Mouse (Mus musculus): ENCODE measurements around the gene Ndufc2. TPM values are rescaled to one million over a fixed set of nuclear protein-coding genes. Genes with fewer than 3 reads are reported as not detected.
A peak's percentile ranks its signal among the peaks of the same experiment; 100 is the strongest.

Gene Ndufc2
- polyA plus RNA-seq, 1 experiment, result 89.7 TPM

- H3K4me3 ChIP-seq (ENCODE audit: low read depth, low read length), result no peak overlapping the region
- TF ChIP-seq CTCF (IDR thresholded peaks at IDR 0.05; ENCODE audit: extremely low read depth, insufficient read length, insufficient replicate concordance, low read depth, low read length) (no peak), POLR2A (IDR thresholded peaks at IDR 0.05; ENCODE audit: low read depth, low read length) (no peak)
- WGBS, result 69% methylated on average over 5 of the region's 5 CpGs
- peak overlapping the region; percentile 21; the same call in 1 of the 2 replicates for H3K27ac ChIP-seq (ENCODE audit: insufficient read depth, low read depth, low read length)
- no peaks in the 10 kb centered on the region for H3K27me3 ChIP-seq (ENCODE audit: control insufficient read depth, insufficient read depth, low read length)
- H3K4me1 ChIP-seq (ENCODE audit: control insufficient read depth, insufficient read depth, insufficient read length, low read length), result peaks cover 4% of the 10 kb centered on the region; the same call in 1 of the 2 replicates
- H3K36me3 ChIP-seq (ENCODE audit: control insufficient read depth, insufficient read depth, low read length), result no peaks in the 10 kb centered on the region
Measured at GRCm38 (mm10) chr7:97356875-97357276, 42.9 kb upstream of the Ndufc2 start.

- no peaks in the 10 kb centered on the region for H3K36me3 ChIP-seq (ENCODE audit: control insufficient read depth, insufficient read depth, low read length)
- 65% methylated on average over 3 of the region's 3 CpGs for WGBS
- TF ChIP-seq POLR2A (IDR thresholded peaks at IDR 0.05; ENCODE audit: low read depth, low read length) (no peak), CTCF (IDR thresholded peaks at IDR 0.05; ENCODE audit: extremely low read depth, insufficient read length, insufficient replicate concordance, low read depth, low read length) (no peak)
- no peaks in the 10 kb centered on the region for H3K27me3 ChIP-seq (ENCODE audit: control insufficient read depth, insufficient read depth, low read length)
- no peak overlapping the region for H3K27ac ChIP-seq (ENCODE audit: insufficient read depth, low read depth, low read length)
- no peak overlapping the region for H3K4me3 ChIP-seq (ENCODE audit: low read depth, low read length)
- H3K4me1 ChIP-seq (ENCODE audit: control insufficient read depth, insufficient read depth, insufficient read length, low read length), result peaks cover 4% of the 10 kb centered on the region; the same call in 1 of the 2 replicates
Measured at GRCm38 (mm10) chr7:97357840-97358239, 42.0 kb upstream of the Ndufc2 start.

- peaks cover 4% of the 10 kb centered on the region; the same call in 1 of the 2 replicates for H3K4me1 ChIP-seq (ENCODE audit: control insufficient read depth, insufficient read depth, insufficient read length, low read length)
- WGBS, result 86% methylated on average over 4 of the region's 4 CpGs
- no peaks in the 10 kb centered on the region for H3K27me3 ChIP-seq (ENCODE audit: control insufficient read depth, insufficient read depth, low read length)
- TF ChIP-seq POLR2A (IDR thresholded peaks at IDR 0.05; ENCODE audit: low read depth, low read length), result no peak
- TF ChIP-seq CTCF (IDR thresholded peaks at IDR 0.05; ENCODE audit: extremely low read depth, insufficient read length, insufficient replicate concordance, low read depth, low read length), result no peak
- H3K4me3 ChIP-seq (ENCODE audit: low read depth, low read length), result no peak overlapping the region
- H3K27ac ChIP-seq (ENCODE audit: insufficient read depth, low read depth, low read length), result no peak overlapping the region
- H3K36me3 ChIP-seq (ENCODE audit: control insufficient read depth, insufficient read depth, low read length), result no peaks in the 10 kb centered on the region
Measured at GRCm38 (mm10) chr7:97358347-97358746, 41.5 kb upstream of the Ndufc2 start.

GRCm38 (mm10) chr7:97360166-97360565 is 39.6 kb upstream of the Ndufc2 start:
- H3K36me3 ChIP-seq (ENCODE audit: control insufficient read depth, insufficient read depth, low read length), result no peaks in the 10 kb centered on the region
- 70% methylated on average over 5 of the region's 5 CpGs for WGBS
- no peak for TF ChIP-seq CTCF (IDR thresholded peaks at IDR 0.05; ENCODE audit: extremely low read depth, insufficient read length, insufficient replicate concordance, low read depth, low read length)
- no peak for TF ChIP-seq POLR2A (IDR thresholded peaks at IDR 0.05; ENCODE audit: low read depth, low read length)
- peaks cover 4% of the 10 kb centered on the region; the same call in 1 of the 2 replicates for H3K4me1 ChIP-seq (ENCODE audit: control insufficient read depth, insufficient read depth, insufficient read length, low read length)
- no peaks in the 10 kb centered on the region for H3K27me3 ChIP-seq (ENCODE audit: control insufficient read depth, insufficient read depth, low read length)
- H3K4me3 ChIP-seq (ENCODE audit: low read depth, low read length), result no peak overlapping the region
- H3K27ac ChIP-seq (ENCODE audit: insufficient read depth, low read depth, low read length), result no peak overlapping the region

- H3K27ac ChIP-seq (ENCODE audit: insufficient read depth, low read depth, low read length), result no peak overlapping the region
- no peaks in the 10 kb centered on the region for H3K27me3 ChIP-seq (ENCODE audit: control insufficient read depth, insufficient read depth, low read length)
- no peaks in the 10 kb centered on the region for H3K36me3 ChIP-seq (ENCODE audit: control insufficient read depth, insufficient read depth, low read length)
- TF ChIP-seq POLR2A (IDR thresholded peaks at IDR 0.05; ENCODE audit: low read depth, low read length) (no peak), CTCF (IDR thresholded peaks at IDR 0.05; ENCODE audit: extremely low read depth, insufficient read length, insufficient replicate concordance, low read depth, low read length) (no peak)
- WGBS, result 64% methylated on average over 3 of the region's 3 CpGs
- no peaks in the 10 kb centered on the region for H3K4me1 ChIP-seq (ENCODE audit: control insufficient read depth, insufficient read depth, insufficient read length, low read length)
- no peak overlapping the region for H3K4me3 ChIP-seq (ENCODE audit: low read depth, low read length)
Measured at GRCm38 (mm10) chr7:97360955-97361354, 38.8 kb upstream of the Ndufc2 start.

- no peak overlapping the region for H3K4me3 ChIP-seq (ENCODE audit: low read depth, low read length)
- H3K27ac ChIP-seq (ENCODE audit: insufficient read depth, low read depth, low read length), result no peak overlapping the region
- H3K4me1 ChIP-seq (ENCODE audit: control insufficient read depth, insufficient read depth, insufficient read length, low read length), result no peaks in the 10 kb centered on the region
- 35% methylated on average over 4 of the region's 4 CpGs for WGBS
- TF ChIP-seq POLR2A (IDR thresholded peaks at IDR 0.05; ENCODE audit: low read depth, low read length) (no peak), CTCF (IDR thresholded peaks at IDR 0.05; ENCODE audit: extremely low read depth, insufficient read length, insufficient replicate concordance, low read depth, low read length) (peak; percentile 87; the same call in 1 of the 2 replicates)
- no peaks in the 10 kb centered on the region for H3K36me3 ChIP-seq (ENCODE audit: control insufficient read depth, insufficient read depth, low read length)
- H3K27me3 ChIP-seq (ENCODE audit: control insufficient read depth, insufficient read depth, low read length), result no peaks in the 10 kb centered on the region
Measured at GRCm38 (mm10) chr7:97361467-97361866, 38.3 kb upstream of the Ndufc2 start.

GRCm38 (mm10) chr7:97365887-97366286 is 33.9 kb upstream of the Ndufc2 start:
- WGBS, result 73% methylated on average over 1 of the region's 1 CpGs
- Histone ChIP-seq H3K27me3 (ENCODE audit: control insufficient read depth, insufficient read depth, low read length) (no peaks in the 10 kb centered on the region), H3K27ac (ENCODE audit: insufficient read depth, low read depth, low read length) (no peak overlapping the region), H3K36me3 (ENCODE audit: control insufficient read depth, insufficient read depth, low read length) (no peaks in the 10 kb centered on the region), H3K4me1 (ENCODE audit: control insufficient read depth, insufficient read depth, insufficient read length, low read length) (no peaks in the 10 kb centered on the region), H3K4me3 (ENCODE audit: low read depth, low read length) (no peak overlapping the region)
- TF ChIP-seq POLR2A (IDR thresholded peaks at IDR 0.05; ENCODE audit: low read depth, low read length) (no peak), CTCF (IDR thresholded peaks at IDR 0.05; ENCODE audit: extremely low read depth, insufficient read length, insufficient replicate concordance, low read depth, low read length) (no peak)
